Mouse (Mus musculus) ES-E14 (cell line): Measurements from ENCODE around the gene Tlr5.

ENCODE experiments used
- CHD2 ChIP-seq: IDR thresholded peaks from 2 replicates; pipeline ENCODE4 v1.6.1; 2014; ENCODE audit warnings: mild to moderate bottlenecking, low read depth, low read length, inconsistent platforms
- MAFK ChIP-seq: IDR thresholded peaks from 2 replicates; pipeline ENCODE4 v1.6.1; 2014; ENCODE audit warnings: mild to moderate bottlenecking, low read depth, low read length, inconsistent platforms; ENCODE audit not compliant: insufficient read depth
- ZC3H11A ChIP-seq: IDR thresholded peaks from 2 replicates; pipeline ENCODE4 v1.6.1; 2012; ENCODE audit warnings: low read depth, mild to moderate bottlenecking, inconsistent platforms, low read length, borderline replicate concordance

DNA sequence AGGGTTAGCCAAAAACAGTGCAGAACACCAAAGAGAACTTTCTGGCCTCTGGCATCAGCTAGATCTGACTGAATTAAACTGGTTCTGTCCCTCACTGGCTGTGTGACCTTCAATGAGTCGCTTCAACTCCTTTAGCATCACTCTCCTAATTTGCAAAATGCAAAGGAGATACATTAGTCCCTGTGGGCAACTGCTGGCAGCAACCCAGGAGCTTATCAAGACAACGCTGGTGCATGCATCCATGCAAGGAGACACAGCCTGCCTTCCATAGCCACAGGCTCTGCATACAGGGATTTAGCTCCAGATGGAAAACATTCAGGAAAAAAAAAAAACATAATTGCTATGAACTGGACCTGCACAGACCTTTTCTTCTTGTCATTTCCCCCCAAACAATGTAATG lies 42.0 kb upstream of the Tlr5 start:
- TF ChIP-seq CHD2 (no peak), MAFK (no peak), ZC3H11A (no peak)
